Mouse (Mus musculus): Measurements from ENCODE around the gene Aoc2.

- no peak for TF ChIP-seq CTCF (IDR thresholded peaks at IDR 0.05; ENCODE audit: borderline replicate concordance, extremely low read depth, insufficient read depth, insufficient read length)
- TF ChIP-seq POLR2A (IDR thresholded peaks at IDR 0.05; ENCODE audit: borderline replicate concordance, extremely low read depth, insufficient read depth, insufficient read length, poor library complexity, severe bottlenecking): no peak
Observed at GRCm38 (mm10) chr11:101327311-101327710, 2.4 kb downstream of the Aoc2 start.
